Mouse (Mus musculus) spleen, adult 18-20 months (tissue): ENCODE measurements around the gene Dnase1l2.
A peak's percentile ranks its signal among the peaks of the same experiment; 100 is the strongest.
"Not testable (repeated sequence)": the region's sequence is repeated elsewhere in the genome, so short reads cannot be mapped to it uniquely, and the experiment has no call there.

ENCODE experiments used
- DNase-seq, 2 experiments: peaks; one replicate each; pipeline ENCODE4 v3.0.0; 2022; ENCODE audit warnings: mixed read lengths in 2 of 2

The Dnase1l2 gene

GRCm38 (mm10) chr17:24470701-24471527, 28.0 kb upstream of the Dnase1l2 start:
- DNase-seq = peak in 1 of 2 experiments; percentile 26

GRCm38 (mm10) chr17:24469910-24470602, 27.2 kb upstream of the Dnase1l2 start, which contains the start of the genes E4f1 and Pgp:
TSS of gene E4f1 (minus strand) at chr17:24470313.
TSS of gene Pgp (plus strand) at chr17:24470392.
- DNase-seq = peak; percentile 96 to 97

GRCm38 (mm10) chr17:24469336-24469909, 26.5 kb upstream of the Dnase1l2 start:
- no peak for DNase-seq

- DNase-seq = no peak
Measured at GRCm38 (mm10) chr17:24468636-24469246, 25.8 kb upstream of the Dnase1l2 start.

GRCm38 (mm10) chr17:24463374-24464133, 20.6 kb upstream of the Dnase1l2 start:
- DNase-seq = no peak

GRCm38 (mm10) chr17:24462932-24463331, 20.0 kb upstream of the Dnase1l2 start:
- DNase-seq = no peak

GRCm38 (mm10) chr17:24461580-24461979, 18.7 kb upstream of the Dnase1l2 start:
- no peak for DNase-seq

GRCm38 (mm10) chr17:24455523-24456206, 12.8 kb upstream of the Dnase1l2 start:
- DNase-seq = not testable (repeated sequence)

GRCm38 (mm10) chr17:24454756-24455522, 12.0 kb upstream of the Dnase1l2 start:
- DNase-seq = peak; percentile 99 to 100

GRCm38 (mm10) chr17:24454218-24454755, 11.4 kb upstream of the Dnase1l2 start:
- DNase-seq = no peak

GRCm38 (mm10) chr17:24453372-24453771, 10.5 kb upstream of the Dnase1l2 start:
- no peak for DNase-seq

GRCm38 (mm10) chr17:24451220-24451619, 8.3 kb upstream of the Dnase1l2 start:
- DNase-seq = no peak

GRCm38 (mm10) chr17:24449507-24449906, 6.6 kb upstream of the Dnase1l2 start:
- no peak for DNase-seq

GRCm38 (mm10) chr17:24446590-24446989, 3.7 kb upstream of the Dnase1l2 start:
- no peak for DNase-seq

- no peak for DNase-seq
Measured at GRCm38 (mm10) chr17:24443409-24443808, 504 bp upstream of the Dnase1l2 start.

GRCm38 (mm10) chr17:24442107-24442506, 798 bp downstream of the Dnase1l2 start:
- DNase-seq = no peak

- no peak for DNase-seq
Measured at GRCm38 (mm10) chr17:24441148-24441547, 1.8 kb downstream of the Dnase1l2 start.

- DNase-seq = no peak
Measured at GRCm38 (mm10) chr17:24440377-24440776, 2.5 kb downstream of the Dnase1l2 start.

- peak in 1 of 2 experiments; percentile 31 for DNase-seq
Measured at GRCm38 (mm10) chr17:24437016-24437415, 5.9 kb downstream of the Dnase1l2 start.

- no peak for DNase-seq
Measured at GRCm38 (mm10) chr17:24429201-24429983, 13.5 kb downstream of the Dnase1l2 start.
